Mouse (Mus musculus): Measurements from ENCODE around the gene Dnm3. TPM values are rescaled to one million over a fixed set of nuclear protein-coding genes. Genes with fewer than 3 reads are reported as not detected.
A peak's percentile ranks its signal among the peaks of the same experiment; 100 is the strongest.

The Dnm3 gene
- polyA plus RNA-seq, 1 experiment from 2014 or later, result 27.7 TPM

GRCm38 (mm10) chr1:162217340-162217974 lies 260.4 kb downstream of the Dnm3 start:
- ATAC-seq (ENCODE audit: insufficient number of reproducible peaks, insufficient read depth, low FRiP score, low TSS enrichment, low read depth), result peak; percentile 95
- WGBS, result 18% methylated on average over 15 of the region's 15 CpGs
- H3K9ac ChIP-seq, result peak overlapping the region; percentile 100
- peaks cover 35% of the 10 kb centered on the region for H3K4me1 ChIP-seq
- peak overlapping the region; percentile 76 for H3K4me3 ChIP-seq
- peak overlapping the region; percentile 100 for H3K27ac ChIP-seq
- H3K36me3 ChIP-seq, result no peaks in the 10 kb centered on the region
- H3K9me3 ChIP-seq, result no peaks in the 10 kb centered on the region
- no peaks in the 10 kb centered on the region for H3K27me3 ChIP-seq
- H3K4me2 ChIP-seq, result peak overlapping the region; percentile 48

DNA sequence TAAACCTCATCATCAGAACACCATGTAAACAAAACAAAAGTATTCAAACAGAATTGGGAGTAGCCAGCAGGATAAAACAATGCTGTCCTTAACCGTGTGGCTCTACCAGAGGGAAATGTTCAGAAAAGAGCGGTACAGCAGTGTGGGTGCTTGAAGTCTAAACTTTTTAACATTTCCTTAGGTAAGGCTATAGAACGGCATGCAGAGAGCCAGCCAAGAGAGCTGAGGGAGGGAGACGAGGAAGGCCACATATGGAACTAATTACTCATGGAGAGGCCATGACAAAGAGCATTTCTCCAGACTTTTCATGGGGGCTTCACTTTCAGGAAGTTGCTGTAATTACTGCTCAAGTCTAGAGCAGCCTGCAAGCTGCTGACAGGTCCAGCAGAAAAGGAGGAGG lies 261.2 kb downstream of the Dnm3 start:
- WGBS, result 11% methylated on average over 4 of the region's 4 CpGs
- Histone ChIP-seq H3K9ac (peak overlapping the region; percentile 58; the same call in 1 of the 2 replicates), H3K4me2 (peak overlapping the region; percentile 54), H3K27ac (peak overlapping the region; percentile 100), H3K4me1 (peaks cover 38% of the 10 kb centered on the region), H3K36me3 (no peaks in the 10 kb centered on the region), H3K27me3 (no peaks in the 10 kb centered on the region), H3K4me3 (0 out of 2 replicates have a peak overlapping the region, but pooled peaks have one; percentile 14), H3K9me3 (no peaks in the 10 kb centered on the region)
- ATAC-seq (ENCODE audit: insufficient number of reproducible peaks, insufficient read depth, low FRiP score, low TSS enrichment, low read depth), result peak; percentile 73

DNA sequence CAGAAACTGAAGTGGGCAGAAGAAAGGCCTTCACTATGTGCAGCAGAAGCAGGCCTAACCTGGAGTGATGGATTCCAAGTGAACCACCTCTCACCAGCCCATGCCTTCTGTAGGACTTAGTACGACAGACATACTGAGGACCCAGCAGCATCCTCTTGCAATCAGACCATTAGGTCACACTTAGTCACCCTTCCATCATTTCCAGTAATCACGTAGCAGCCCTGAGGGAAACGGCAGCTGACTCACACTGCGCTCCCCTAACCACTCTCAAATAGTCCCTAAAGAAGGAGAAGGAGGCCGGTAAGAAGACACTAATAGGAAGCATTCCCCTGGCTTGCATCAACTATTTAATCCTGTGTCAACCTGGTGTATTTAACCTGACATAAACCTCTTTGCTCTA lies 262.1 kb downstream of the Dnm3 start:
- Histone ChIP-seq H3K4me1 (peaks cover 44% of the 10 kb centered on the region), H3K27ac (peak overlapping the region; percentile 100), H3K27me3 (no peaks in the 10 kb centered on the region), H3K9ac (no peak overlapping the region), H3K9me3 (no peaks in the 10 kb centered on the region), H3K4me2 (no peak overlapping the region), H3K4me3 (no peak overlapping the region), H3K36me3 (no peaks in the 10 kb centered on the region)
- 26% methylated on average over 5 of the region's 5 CpGs for WGBS
- ATAC-seq (ENCODE audit: insufficient number of reproducible peaks, insufficient read depth, low FRiP score, low TSS enrichment, low read depth), result no peak

DNA sequence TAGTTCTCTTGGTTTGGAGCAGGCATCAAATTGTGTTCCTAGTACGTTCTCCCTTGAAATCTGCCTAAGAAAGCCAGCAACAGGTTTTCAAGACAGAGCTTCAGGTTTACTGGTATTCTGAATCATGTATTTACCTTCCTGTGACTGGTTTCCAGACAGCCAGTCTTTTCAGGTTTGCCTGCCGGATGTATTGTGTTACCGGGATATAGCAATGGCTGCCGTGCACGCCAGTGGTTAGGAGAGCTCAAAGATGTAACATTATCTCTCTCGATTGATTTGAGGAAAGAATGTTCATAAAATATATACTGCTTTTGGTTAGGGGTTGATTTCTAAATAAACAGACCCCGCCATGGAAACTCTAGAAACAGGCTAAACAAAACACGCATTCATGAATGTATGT lies 264.8 kb downstream of the Dnm3 start:
- Histone ChIP-seq H3K27ac (peak overlapping the region; percentile 100), H3K9me3 (no peaks in the 10 kb centered on the region), H3K4me2 (0 out of 2 replicates have a peak overlapping the region, but pooled peaks have one; percentile 26), H3K4me1 (peaks cover 68% of the 10 kb centered on the region), H3K9ac (no peak overlapping the region), H3K36me3 (no peaks in the 10 kb centered on the region), H3K4me3 (no peak overlapping the region), H3K27me3 (no peaks in the 10 kb centered on the region)
- WGBS, result 39% methylated on average over 8 of the region's 8 CpGs
- ATAC-seq (ENCODE audit: insufficient number of reproducible peaks, insufficient read depth, low FRiP score, low TSS enrichment, low read depth), result no peak

DNA sequence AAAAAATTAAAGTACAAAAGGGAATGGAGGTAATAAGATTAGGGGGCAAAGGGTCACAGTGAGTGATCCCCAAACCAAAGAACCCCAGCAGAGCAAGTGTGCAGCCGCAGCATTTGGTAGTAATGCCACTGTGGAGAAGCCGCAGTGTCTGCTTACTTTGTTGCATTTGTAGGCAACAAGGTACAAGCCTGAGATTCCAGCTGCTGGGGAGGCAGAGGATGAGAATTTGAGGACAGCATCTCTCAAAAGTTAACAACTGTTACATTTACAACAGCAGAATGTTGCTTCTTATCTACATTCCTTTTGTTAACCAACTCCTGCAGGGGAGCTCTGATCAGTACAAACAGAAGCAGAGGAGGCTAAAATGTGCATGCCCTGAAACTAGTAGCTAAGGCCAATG lies 267.3 kb downstream of the Dnm3 start:
- ATAC-seq (ENCODE audit: insufficient number of reproducible peaks, insufficient read depth, low FRiP score, low TSS enrichment, low read depth), result no peak
- H3K4me3 ChIP-seq, result no peak overlapping the region
- H3K9me3 ChIP-seq, result no peaks in the 10 kb centered on the region
- peak overlapping the region; percentile 96 for H3K27ac ChIP-seq
- H3K27me3 ChIP-seq, result no peaks in the 10 kb centered on the region
- H3K9ac ChIP-seq, result no peak overlapping the region
- H3K4me2 ChIP-seq, result no peak overlapping the region
- no peaks in the 10 kb centered on the region for H3K36me3 ChIP-seq
- WGBS, result 32% methylated on average over 2 of the region's 2 CpGs
- peaks cover 64% of the 10 kb centered on the region for H3K4me1 ChIP-seq

DNA sequence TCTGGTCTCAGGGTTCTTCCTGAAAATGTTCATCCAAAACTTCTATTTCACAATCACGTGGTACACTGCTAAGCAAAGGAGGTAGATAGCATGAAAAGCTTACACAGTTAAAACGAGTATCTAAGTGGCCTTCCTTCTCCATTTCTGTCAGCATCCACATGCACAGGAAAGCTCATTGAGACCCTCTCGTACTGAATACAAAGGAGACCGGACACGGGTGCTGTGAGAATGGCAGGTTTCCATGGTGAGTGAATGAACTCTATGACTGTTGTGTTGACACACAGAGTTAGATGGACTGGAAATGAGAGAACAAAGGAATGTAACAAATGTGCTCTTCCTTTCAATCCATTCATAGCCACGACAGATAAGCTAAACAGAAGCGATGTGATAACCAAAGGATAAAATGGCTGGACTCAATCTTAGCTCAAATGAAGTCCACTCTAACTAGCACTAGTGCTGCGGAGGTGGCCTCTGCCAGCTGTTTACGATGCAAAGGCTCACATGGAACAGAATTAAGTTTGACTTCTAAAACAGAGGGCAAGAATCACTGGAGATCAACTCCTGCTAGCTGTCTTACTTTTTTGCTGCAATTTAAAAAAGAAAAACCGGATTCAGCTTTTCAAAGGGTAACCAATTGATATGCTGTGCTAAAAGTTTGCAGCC lies 268.2 kb downstream of the Dnm3 start:
- H3K36me3 ChIP-seq, result no peaks in the 10 kb centered on the region
- H3K4me1 ChIP-seq, result peaks cover 62% of the 10 kb centered on the region
- H3K4me3 ChIP-seq, result no peak overlapping the region
- ATAC-seq (ENCODE audit: insufficient number of reproducible peaks, insufficient read depth, low FRiP score, low TSS enrichment, low read depth), result no peak
- no peaks in the 10 kb centered on the region for H3K27me3 ChIP-seq
- H3K9me3 ChIP-seq, result no peaks in the 10 kb centered on the region
- H3K9ac ChIP-seq, result 0 out of 2 replicates have a peak overlapping the region, but pooled peaks have one; percentile 6
- H3K27ac ChIP-seq, result peak overlapping the region; percentile 96
- WGBS, result 58% methylated on average over 10 of the region's 10 CpGs
- peak overlapping the region; percentile 7; the same call in 1 of the 2 replicates for H3K4me2 ChIP-seq

- no peaks in the 10 kb centered on the region for H3K36me3 ChIP-seq
- H3K9ac ChIP-seq, result no peak overlapping the region
- H3K4me2 ChIP-seq, result peak overlapping the region; percentile 7; the same call in 1 of the 2 replicates
- no peak for ATAC-seq (ENCODE audit: insufficient number of reproducible peaks, insufficient read depth, low FRiP score, low TSS enrichment, low read depth)
- 66% methylated on average over 9 of the region's 9 CpGs for WGBS
- no peak overlapping the region for H3K4me3 ChIP-seq
- peaks cover 60% of the 10 kb centered on the region for H3K4me1 ChIP-seq
- H3K27me3 ChIP-seq, result no peaks in the 10 kb centered on the region
- H3K27ac ChIP-seq, result peak overlapping the region; percentile 96
- no peaks in the 10 kb centered on the region for H3K9me3 ChIP-seq
Observed at GRCm38 (mm10) chr1:162209010-162209409, 268.8 kb downstream of the Dnm3 start.

- no peaks in the 10 kb centered on the region for H3K9me3 ChIP-seq
- peak overlapping the region; percentile 55; the same call in 1 of the 2 replicates for H3K9ac ChIP-seq
- no peak for ATAC-seq (ENCODE audit: insufficient number of reproducible peaks, insufficient read depth, low FRiP score, low TSS enrichment, low read depth)
- H3K4me2 ChIP-seq, result peak overlapping the region; percentile 49
- H3K36me3 ChIP-seq, result no peaks in the 10 kb centered on the region
- peaks cover 53% of the 10 kb centered on the region for H3K4me1 ChIP-seq
- no peaks in the 10 kb centered on the region for H3K27me3 ChIP-seq
- H3K27ac ChIP-seq, result peak overlapping the region; percentile 96
- 24% methylated on average over 7 of the region's 7 CpGs for WGBS
- H3K4me3 ChIP-seq, result peak overlapping the region; percentile 24
Observed at GRCm38 (mm10) chr1:162207708-162208043, 270.2 kb downstream of the Dnm3 start.

- H3K27ac ChIP-seq, result peak overlapping the region; percentile 96
- 22% methylated on average over 12 of the region's 12 CpGs for WGBS
- peak overlapping the region; percentile 24 for H3K4me3 ChIP-seq
- H3K4me1 ChIP-seq, result peaks cover 49% of the 10 kb centered on the region
- H3K9ac ChIP-seq, result peak overlapping the region; percentile 55; the same call in 1 of the 2 replicates
- no peaks in the 10 kb centered on the region for H3K9me3 ChIP-seq
- H3K27me3 ChIP-seq, result no peaks in the 10 kb centered on the region
- H3K36me3 ChIP-seq, result no peaks in the 10 kb centered on the region
- peak overlapping the region; percentile 49 for H3K4me2 ChIP-seq
- no peak for ATAC-seq (ENCODE audit: insufficient number of reproducible peaks, insufficient read depth, low FRiP score, low TSS enrichment, low read depth)
Observed at GRCm38 (mm10) chr1:162206998-162207707, 270.7 kb downstream of the Dnm3 start.

GRCm38 (mm10) chr1:162202465-162203348 lies 275.1 kb downstream of the Dnm3 start:
- WGBS, result 65% methylated on average over 12 of the region's 12 CpGs

GRCm38 (mm10) chr1:162200446-162200845 lies 277.4 kb downstream of the Dnm3 start:
- Histone ChIP-seq H3K4me3 (no peak overlapping the region), H3K27me3 (no peaks in the 10 kb centered on the region), H3K9me3 (no peaks in the 10 kb centered on the region), H3K27ac (peak overlapping the region; percentile 0; the same call in 1 of the 2 replicates), H3K9ac (no peak overlapping the region), H3K4me1 (peaks cover 34% of the 10 kb centered on the region), H3K36me3 (no peaks in the 10 kb centered on the region), H3K4me2 (no peak overlapping the region)
- no peak for ATAC-seq (ENCODE audit: insufficient number of reproducible peaks, insufficient read depth, low FRiP score, low TSS enrichment, low read depth)
- WGBS, result 65% methylated on average over 6 of the region's 6 CpGs

More at GRCm38 (mm10) chr1:162202465-162203348, 275.1 kb downstream of the Dnm3 start:
- H3K4me3 ChIP-seq, result no peak overlapping the region
- ATAC-seq (ENCODE audit: insufficient number of reproducible peaks, insufficient read depth, low FRiP score, low TSS enrichment, low read depth), result no peak
- H3K4me1 ChIP-seq, result peaks cover 26% of the 10 kb centered on the region
- no peaks in the 10 kb centered on the region for H3K36me3 ChIP-seq
- no peaks in the 10 kb centered on the region for H3K27me3 ChIP-seq
- H3K9ac ChIP-seq, result no peak overlapping the region
- peak overlapping the region; percentile 55; the same call in 1 of the 2 replicates for H3K27ac ChIP-seq
- no peak overlapping the region for H3K4me2 ChIP-seq
- H3K9me3 ChIP-seq, result no peaks in the 10 kb centered on the region
